Mouse (Mus musculus) adrenal gland (tissue): ENCODE measurements at regions not wholly inside any gene's neighbourhood (a gene's known extent, or its start where the extent isn't known, plus 50 kb on each side); places are given as distances from the start of the nearest gene placed in this dataset.

ENCODE experiments used
- intact Hi-C: fragments of 180-260 bp; cut with DNase I; formaldehyde crosslinking; loops from one replicate; pipeline ENCODE4 v1.15.1; 2025

GRCm38 (mm10) chrX:11956194-11956593 is 204.0 kb downstream of the Bcor start:
- intact Hi-C loops: no loop called here

- intact Hi-C loops: no loop called here
Observed at GRCm38 (mm10) chrX:11957011-11957410, 203.1 kb downstream of the Bcor start.

GRCm38 (mm10) chrX:11959871-11960552 is 200.1 kb downstream of the Bcor start:
- intact Hi-C loops: no loop called here

GRCm38 (mm10) chrX:11961350-11961749 is 198.8 kb downstream of the Bcor start:
- intact Hi-C loops: no loop called here

GRCm38 (mm10) chrX:11964428-11964827 is 195.7 kb downstream of the Bcor start:
- intact Hi-C loops: no loop called here

- intact Hi-C loops: no loop called here
Observed at GRCm38 (mm10) chrX:11978679-11979078, 181.5 kb downstream of the Bcor start.

- intact Hi-C loops: no loop called here
Observed at GRCm38 (mm10) chrX:11983276-11983675, 176.9 kb downstream of the Bcor start.
